Mouse (Mus musculus): ENCODE results near the gene Tspan5. TPM values are rescaled to one million over a fixed set of nuclear protein-coding genes. Genes with fewer than 3 reads are reported as not detected.

Gene Tspan5
- polyA plus RNA-seq, 1 experiment from 2014 or later = 16.8 TPM

GRCm38 (mm10) chr3:138843180-138843579 lies 101.2 kb downstream of the Tspan5 start:
- no peak for DNase-seq (ENCODE audit: low spot score)

- DNase-seq (ENCODE audit: low spot score) = no peak
Observed at GRCm38 (mm10) chr3:138843641-138844040, 101.6 kb downstream of the Tspan5 start.

GRCm38 (mm10) chr3:138845820-138846219 lies 103.8 kb downstream of the Tspan5 start:
- no peak for DNase-seq (ENCODE audit: low spot score)

GRCm38 (mm10) chr3:138847809-138848208 lies 105.8 kb downstream of the Tspan5 start:
- no peak for DNase-seq (ENCODE audit: low spot score)

DNA sequence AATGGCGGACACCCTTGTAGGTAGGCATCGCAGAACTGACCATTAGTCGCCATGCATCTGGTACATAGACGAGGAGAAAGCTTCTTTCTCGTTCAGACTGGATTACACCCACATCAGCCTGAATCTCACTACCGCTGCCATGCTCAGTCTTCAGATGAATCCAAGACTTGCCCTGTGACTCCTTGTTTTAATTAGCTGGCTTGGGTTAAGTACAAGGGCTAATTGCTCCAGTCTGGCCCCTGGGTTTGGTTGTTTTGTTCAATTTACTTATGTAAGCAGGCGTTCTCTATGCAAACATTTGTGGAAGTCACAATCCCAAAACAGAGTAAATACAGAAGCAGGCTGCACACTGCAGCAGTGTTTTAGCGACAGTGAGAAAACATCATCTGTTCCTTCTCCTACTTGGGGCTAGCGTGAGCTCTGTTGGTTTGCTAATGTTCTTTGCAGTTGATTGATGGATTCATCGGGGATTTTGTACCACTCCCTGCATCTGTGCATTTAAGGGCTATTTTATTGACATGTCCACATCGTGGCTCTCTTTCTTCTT lies 107.8 kb downstream of the Tspan5 start:
- no peak for DNase-seq (ENCODE audit: low spot score)

DNA sequence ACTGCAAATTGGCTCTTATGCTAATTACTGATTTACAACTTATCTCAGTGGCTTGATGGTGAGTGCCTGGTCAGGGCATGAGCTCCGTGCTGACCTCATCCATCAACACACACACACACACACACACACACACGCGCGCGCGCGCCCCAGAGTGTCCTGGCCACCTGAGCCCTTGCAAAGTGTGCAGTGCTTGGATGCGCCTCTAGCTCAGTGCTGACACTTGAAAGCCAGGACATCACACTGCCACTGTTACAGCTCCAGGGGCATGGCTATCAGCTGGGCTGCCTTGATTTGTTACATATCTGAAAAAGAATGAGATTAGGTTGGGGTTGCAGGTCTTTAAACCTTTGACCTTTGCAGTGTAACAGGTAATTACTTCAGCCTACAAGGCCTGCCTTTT lies 109.9 kb downstream of the Tspan5 start:
- DNase-seq (ENCODE audit: low spot score) = no peak

- no peak for DNase-seq (ENCODE audit: low spot score)
Observed at GRCm38 (mm10) chr3:138852982-138853689, 111.1 kb downstream of the Tspan5 start.

DNA sequence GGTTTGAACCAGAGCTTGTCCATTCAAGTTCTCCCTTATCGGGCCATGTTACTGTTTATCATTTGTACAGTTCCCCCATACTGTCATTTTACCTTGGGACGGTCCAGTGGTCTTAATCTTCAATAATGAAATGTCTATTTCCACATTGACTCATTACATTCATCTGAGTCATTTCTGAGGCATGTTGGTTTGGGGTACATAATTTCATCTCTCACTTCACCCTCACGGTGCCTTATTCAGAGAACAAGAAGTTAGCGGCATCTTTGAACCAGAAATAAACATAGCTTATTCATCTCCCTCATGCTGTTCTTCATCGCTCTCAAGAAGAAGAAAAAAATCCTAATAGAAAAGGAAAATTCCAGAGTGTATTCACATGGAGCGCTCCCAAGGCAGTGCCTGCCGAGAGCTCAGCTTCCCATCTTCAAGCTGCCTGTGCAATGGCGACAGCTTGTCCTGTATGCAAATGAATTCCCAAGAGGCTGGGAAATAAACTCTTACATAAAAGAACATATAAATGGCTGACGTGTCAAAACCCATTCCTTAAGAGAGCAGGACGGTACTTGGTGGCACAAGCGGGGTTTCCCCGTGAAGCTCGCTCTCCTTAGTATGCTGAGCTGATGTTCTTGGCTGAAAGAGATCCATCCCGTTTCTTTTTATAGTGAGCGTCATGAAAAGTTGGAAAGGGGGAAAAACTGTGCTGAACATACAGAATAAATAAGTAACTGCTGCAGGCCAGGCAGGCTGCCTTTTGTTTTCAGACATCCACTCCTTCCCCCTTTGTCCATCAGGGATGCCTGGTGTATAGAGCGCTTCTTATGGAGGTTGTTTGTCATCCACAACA lies 112.2 kb downstream of the Tspan5 start:
- no peak for DNase-seq (ENCODE audit: low spot score)

GRCm38 (mm10) chr3:138855387-138855786 lies 113.4 kb downstream of the Tspan5 start:
- DNase-seq (ENCODE audit: low spot score) = no peak

DNA sequence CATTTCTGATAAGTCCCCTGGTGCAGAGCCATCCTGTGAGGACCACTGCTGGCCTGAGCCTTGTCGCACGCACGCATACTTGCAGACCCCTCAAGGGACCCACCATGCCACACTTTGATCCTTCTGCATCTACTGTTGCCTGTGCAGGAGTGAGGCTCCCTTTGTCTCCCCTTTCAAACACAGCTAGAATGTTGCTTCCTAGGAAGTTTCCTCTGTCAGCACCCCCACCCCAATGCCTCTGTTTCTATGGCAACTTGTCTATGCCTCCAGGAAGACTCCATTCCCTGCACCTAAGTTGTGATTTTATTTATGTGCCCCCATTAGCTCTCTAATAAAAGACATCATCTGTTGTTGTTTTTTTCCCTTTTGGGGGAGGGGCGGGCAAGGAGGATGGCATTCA lies 115.0 kb downstream of the Tspan5 start:
- DNase-seq (ENCODE audit: low spot score) = no peak

- no peak for DNase-seq (ENCODE audit: low spot score)
Observed at GRCm38 (mm10) chr3:138857805-138858546, 116.0 kb downstream of the Tspan5 start.

GRCm38 (mm10) chr3:138858649-138859048 lies 116.7 kb downstream of the Tspan5 start:
- no peak for DNase-seq (ENCODE audit: low spot score)

DNA sequence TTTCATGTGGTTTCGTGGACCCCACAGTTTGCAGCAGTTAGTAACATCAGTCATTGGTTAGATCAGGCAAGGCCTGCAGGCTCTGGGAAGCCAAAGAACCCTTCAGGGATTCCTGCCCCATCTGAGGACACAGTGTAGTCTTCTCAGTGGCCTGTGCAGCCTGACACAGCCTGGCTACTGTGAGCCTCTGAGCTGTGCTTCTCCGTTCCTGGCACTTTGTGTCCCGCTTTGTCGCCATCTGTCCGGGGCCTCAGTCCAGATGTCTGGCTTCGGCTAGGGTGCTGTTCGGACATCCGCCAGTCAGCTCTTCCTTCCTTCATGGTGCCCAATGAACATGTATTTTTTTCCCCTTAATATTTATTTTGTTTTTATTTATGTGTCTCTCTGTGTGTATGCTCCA lies 117.2 kb downstream of the Tspan5 start:
- no peak for DNase-seq (ENCODE audit: low spot score)

DNA sequence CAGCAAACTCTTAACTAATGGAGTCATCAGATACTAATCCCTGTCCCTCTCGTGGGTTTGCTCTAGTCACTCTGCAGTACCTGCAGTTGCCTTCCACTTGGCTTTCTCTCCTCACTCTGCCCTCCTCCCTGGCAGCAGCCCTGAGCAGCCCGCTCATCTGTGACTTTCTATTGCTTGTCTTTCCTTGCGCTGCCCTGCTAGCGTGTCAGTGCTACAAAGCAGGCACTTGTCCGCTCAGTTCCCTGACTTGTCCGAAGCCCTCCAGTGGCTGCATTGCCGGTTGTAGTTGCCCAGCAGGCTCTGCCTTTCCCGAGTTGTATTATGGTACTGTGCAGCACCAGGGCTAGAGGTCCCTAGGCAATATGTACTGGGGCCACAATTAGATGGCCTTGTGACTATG lies 117.7 kb downstream of the Tspan5 start:
- no peak for DNase-seq (ENCODE audit: low spot score)

DNA sequence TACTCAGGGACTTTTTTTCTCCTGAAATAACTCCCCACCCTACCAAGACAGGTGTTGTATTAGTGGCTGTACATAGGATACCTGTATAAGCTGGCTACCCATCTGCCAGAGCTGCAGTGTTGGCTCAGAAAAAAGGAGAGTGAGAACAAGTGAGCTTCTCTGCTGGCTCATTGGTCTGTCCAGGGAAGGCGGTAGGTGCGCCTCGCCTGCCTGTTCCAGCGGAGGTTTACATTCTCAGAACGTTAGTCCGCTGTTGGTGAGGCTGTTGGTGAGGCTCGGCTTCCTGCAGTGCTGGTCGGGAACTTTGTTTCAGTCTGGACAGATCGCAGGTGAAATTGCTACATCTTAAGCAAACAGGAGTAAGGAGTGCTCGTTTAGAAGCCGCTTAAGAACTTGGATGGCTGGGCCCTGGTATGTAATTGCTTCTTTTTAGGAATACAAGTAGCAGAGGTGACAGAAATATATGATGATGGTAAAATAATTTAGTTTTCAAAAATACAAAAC lies 118.3 kb downstream of the Tspan5 start:
- DNase-seq (ENCODE audit: low spot score) = no peak

DNA sequence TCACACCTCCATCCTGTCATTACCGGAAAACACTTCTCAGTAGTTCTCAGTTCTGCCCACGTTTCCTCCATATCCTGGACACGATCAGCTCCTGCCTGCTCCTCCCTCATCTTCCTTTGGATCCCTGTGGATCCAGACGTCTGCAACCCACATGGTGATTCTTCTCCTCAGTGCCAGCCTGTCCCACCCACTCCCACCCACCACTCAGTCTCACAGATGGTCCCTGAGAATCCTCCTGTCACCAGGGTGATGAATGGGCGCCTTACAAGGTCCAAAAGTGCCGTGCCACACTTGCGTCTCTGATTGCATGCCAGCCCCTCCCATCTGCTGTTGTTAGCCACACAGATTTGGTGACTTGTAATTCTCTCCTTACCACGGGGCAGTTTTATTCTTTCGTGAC lies 119.0 kb downstream of the Tspan5 start:
- DNase-seq (ENCODE audit: low spot score) = no peak

DNA sequence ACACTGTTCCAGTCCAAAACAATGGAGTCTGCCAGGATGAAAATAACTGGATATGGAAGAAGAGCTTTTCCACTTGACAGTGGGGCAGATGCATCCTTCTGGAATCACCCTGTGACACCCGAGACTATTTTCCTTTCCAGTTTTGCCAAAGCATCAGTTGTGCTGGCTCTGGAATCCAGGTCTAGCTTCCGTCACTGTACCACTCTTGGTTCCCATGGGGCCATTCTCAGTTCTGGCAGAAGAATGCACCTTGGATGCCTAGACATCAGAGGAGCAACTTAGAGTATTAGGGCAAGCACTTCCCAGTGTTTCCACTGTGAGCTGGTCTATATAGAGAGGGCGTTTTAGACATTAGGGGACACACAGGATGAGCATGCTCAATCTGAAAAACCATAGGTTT lies 119.6 kb downstream of the Tspan5 start:
- DNase-seq (ENCODE audit: low spot score) = no peak

DNA sequence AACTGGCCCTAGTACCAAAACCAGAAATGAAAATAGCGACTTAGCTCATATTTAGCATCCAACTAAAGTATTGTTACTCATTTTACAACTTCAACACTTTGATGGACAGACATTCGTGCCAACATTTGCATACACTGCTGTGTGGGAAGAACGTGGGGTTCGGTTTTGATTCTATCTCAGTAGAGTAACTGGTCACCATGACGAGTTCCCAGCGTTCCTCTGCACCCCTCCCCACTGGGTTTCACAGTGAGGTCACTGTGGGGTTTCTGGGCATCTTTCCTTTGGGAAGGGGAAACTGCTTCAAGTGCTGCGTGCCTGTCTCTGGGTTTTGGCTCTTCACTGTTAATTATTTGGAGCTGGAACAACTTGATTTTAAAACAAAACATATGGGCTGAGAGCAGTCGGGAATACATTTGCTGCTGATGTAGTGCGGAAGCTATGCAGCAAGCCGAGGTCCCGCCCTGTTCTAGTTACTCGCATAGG lies 122.2 kb downstream of the Tspan5 start:
- DNase-seq (ENCODE audit: low spot score) = no peak

GRCm38 (mm10) chr3:138865271-138865670 lies 123.3 kb downstream of the Tspan5 start:
- DNase-seq (ENCODE audit: low spot score) = no peak

GRCm38 (mm10) chr3:138867149-138867848 lies 125.3 kb downstream of the Tspan5 start:
- DNase-seq (ENCODE audit: low spot score) = no peak

GRCm38 (mm10) chr3:138868409-138868808 lies 126.4 kb downstream of the Tspan5 start:
- DNase-seq (ENCODE audit: low spot score) = no peak

Data from thymus, postnatal 0 days (tissue).